Mouse (Mus musculus) layer of hippocampus, adult 18-20 months (tissue): Measurements from ENCODE around the gene Hist1h4i. TPM values are rescaled to one million over a fixed set of nuclear protein-coding genes. Genes with fewer than 3 reads are reported as not detected.

Source experiments
- microRNA-seq, 2 experiments: library from miRNA; unstranded; fragments of <30 nt; microRNA quantifications; one replicate each; pipeline ENCODE4 v1.2.0; 2021
- total RNA-seq, 2 experiments: library from RNA; stranded (reverse); gene quantifications; 2 replicates each; pipeline ENCODE4 v1.2.3; 2021

Gene Hist1h4i
- total RNA-seq, 2 experiments from 2014 or later = 65.4 to 84.2 TPM

Small RNAs within 50 kb of the gene (microRNA-seq; reads per million reads assigned to microRNA genes)
- gene Gm26300 (0 reads per million in 2 experiments), gene Gm44390 (0 reads per million in 2 experiments), gene Gm44486 (0 reads per million in 2 experiments)

Other genes with a start within 250 kb of the Hist1h4i start
- gene Hist1h2bq, start 231.2 kb downstream of the Hist1h4i start, total RNA-seq = 10 to 100 TPM; 36.0 to 39.2 TPM
- gene Hist1h2ao, start 230.9 kb downstream of the Hist1h4i start, total RNA-seq = 10 to 100 TPM; 10.7 to 27.7 TPM
- gene Hist1h4m, start 229.6 kb downstream of the Hist1h4i start, total RNA-seq = 100 to 1,000 TPM; 262 to 266 TPM
- 10 to 100 TPM; 39.3 to 58.5 TPM for gene Hist1h4n, start 209.2 kb downstream of the Hist1h4i start, total RNA-seq
- 10 to 100 TPM in 1 of 2 experiments, not detected in 1; 24.8 TPM for gene Hist1h2ap, start 207.9 kb downstream of the Hist1h4i start, total RNA-seq
- 10 to 100 TPM; 36.0 to 38.4 TPM for gene Hist1h2br, start 207.6 kb downstream of the Hist1h4i start, total RNA-seq
- gene Zfp184, start 96.3 kb downstream of the Hist1h4i start, total RNA-seq = 1 to 10 TPM; 2.5 to 2.9 TPM
- gene Pom121l2, start 60.2 kb downstream of the Hist1h4i start, total RNA-seq = under 1 TPM in 1 of 2 experiments, not detected in 1; 0.12 TPM
- gene Prss16, start 31.6 kb downstream of the Hist1h4i start, total RNA-seq = 1 to 10 TPM in 1 of 2 experiments, under 1 TPM in 1; 0.58 to 1.3 TPM
- 10 to 100 TPM in 1 of 2 experiments, 1 to 10 TPM in 1; 4.9 to 45.9 TPM for gene Hist1h2ah, start 5.8 kb downstream of the Hist1h4i start, total RNA-seq
- 10 to 100 TPM; 11.4 to 16.1 TPM for gene Hist1h2bk, start 5.5 kb downstream of the Hist1h4i start, total RNA-seq
- gene Hist1h2ag, start 1.6 kb upstream of the Hist1h4i start, total RNA-seq = 10 to 100 TPM in 1 of 2 experiments, 1 to 10 TPM in 1; 7.8 to 10.3 TPM
- gene Hist1h2bj, start 1.9 kb upstream of the Hist1h4i start, total RNA-seq = 10 to 100 TPM in 1 of 2 experiments, 1 to 10 TPM in 1; 8.3 to 13.2 TPM
- not detected for gene Vmn1r188, start 43.1 kb upstream of the Hist1h4i start, total RNA-seq
- gene Vmn1r189, start 64.5 kb upstream of the Hist1h4i start, total RNA-seq = not detected
- not detected for gene Vmn1r191, start 142.6 kb upstream of the Hist1h4i start, total RNA-seq
- not detected for gene Vmn1r192, start 149.8 kb upstream of the Hist1h4i start, total RNA-seq
- gene Vmn1r193, start 181.8 kb upstream of the Hist1h4i start, total RNA-seq = not detected
- not detected for gene Vmn1r194, start 202.9 kb upstream of the Hist1h4i start, total RNA-seq
- gene Vmn1r195, start 229.2 kb upstream of the Hist1h4i start, total RNA-seq = not detected
- gene Vmn1r196, start 248.6 kb upstream of the Hist1h4i start, total RNA-seq = not detected